Mouse (Mus musculus): Measurements from ENCODE around the gene Aldh3a1. TPM values are rescaled to one million over a fixed set of nuclear protein-coding genes. Genes with fewer than 3 reads are reported as not detected.
A peak's percentile ranks its signal among the peaks of the same experiment; 100 is the strongest.

Gene Aldh3a1
- polyA plus RNA-seq, 1 experiment from 2014 or later: 0.45 TPM

GRCm38 (mm10) chr11:61225511-61225910 is 18.2 kb downstream of the Aldh3a1 start:
- peaks cover 25 to 26% of the 10 kb centered on the region in 2 experiments for H3K4me1 ChIP-seq (ENCODE audit: control insufficient read depth in 2 of 2, insufficient read depth in 2 of 2, low read length in 2 of 2)
- no peak overlapping the region for H3K9ac ChIP-seq (ENCODE audit: low read length)
- H3K36me3 ChIP-seq (ENCODE audit: control insufficient read depth, insufficient read depth, low read length): no peaks in the 10 kb centered on the region
- H3K4me2 ChIP-seq (ENCODE audit: low read length): no peak overlapping the region
- no peaks in the 10 kb centered on the region for H3K27me3 ChIP-seq (ENCODE audit: control insufficient read depth, insufficient read depth, low read length)
- no peak overlapping the region for H3K27ac ChIP-seq (replicated peaks in 1 of 2; ENCODE audit: control insufficient read depth in 1 of 2, insufficient read depth in 1 of 2, low read depth in 2 of 2, low read length in 2 of 2)
- H3K4me3 ChIP-seq (ENCODE audit: control insufficient read depth in 1 of 2, insufficient read depth in 1 of 2, low read depth in 1 of 2, low read length in 2 of 2): no peak overlapping the region
- WGBS: 80% methylated on average over 4 of the region's 4 CpGs
- H3K9me3 ChIP-seq (ENCODE audit: control insufficient read depth, low read length): no peaks in the 10 kb centered on the region
- ATAC-seq (ENCODE audit: insufficient number of reproducible peaks, insufficient read depth, low FRiP score, low read depth): no peak

- H3K9me3 ChIP-seq (ENCODE audit: control insufficient read depth, low read length): no peaks in the 10 kb centered on the region
- ATAC-seq (ENCODE audit: insufficient number of reproducible peaks, insufficient read depth, low FRiP score, low read depth): peak; percentile 71
- peaks cover 25 to 26% of the 10 kb centered on the region in 2 experiments for H3K4me1 ChIP-seq (ENCODE audit: control insufficient read depth in 2 of 2, insufficient read depth in 2 of 2, low read length in 2 of 2)
- no peak overlapping the region for H3K4me3 ChIP-seq (ENCODE audit: control insufficient read depth in 1 of 2, insufficient read depth in 1 of 2, low read depth in 1 of 2, low read length in 2 of 2)
- H3K4me2 ChIP-seq (ENCODE audit: low read length): no peak overlapping the region
- no peaks in the 10 kb centered on the region for H3K27me3 ChIP-seq (ENCODE audit: control insufficient read depth, insufficient read depth, low read length)
- no peaks in the 10 kb centered on the region for H3K36me3 ChIP-seq (ENCODE audit: control insufficient read depth, insufficient read depth, low read length)
- H3K9ac ChIP-seq (ENCODE audit: low read length): no peak overlapping the region
- peak overlapping the region in 1 of 2 experiments; percentile 44; a peak in 1 of 4 replicates for H3K27ac ChIP-seq (replicated peaks in 1 of 2; ENCODE audit: control insufficient read depth in 1 of 2, insufficient read depth in 1 of 2, low read depth in 2 of 2, low read length in 2 of 2)
- WGBS: 54% methylated on average over 6 of the region's 6 CpGs
Measured at GRCm38 (mm10) chr11:61225941-61226412, 18.6 kb downstream of the Aldh3a1 start.

GRCm38 (mm10) chr11:61227816-61228215 is 20.5 kb downstream of the Aldh3a1 start:
- peak overlapping the region in 1 of 2 experiments; percentile 38; a peak in 2 of 4 replicates for H3K27ac ChIP-seq (replicated peaks in 1 of 2; ENCODE audit: control insufficient read depth in 1 of 2, insufficient read depth in 1 of 2, low read depth in 2 of 2, low read length in 2 of 2)

GRCm38 (mm10) chr11:61228406-61228805 is 21.1 kb downstream of the Aldh3a1 start:
- H3K4me2 ChIP-seq (ENCODE audit: low read length): peak overlapping the region; percentile 8; the same call in 1 of the 2 replicates
- H3K27ac ChIP-seq (replicated peaks in 1 of 2; ENCODE audit: control insufficient read depth in 1 of 2, insufficient read depth in 1 of 2, low read depth in 2 of 2, low read length in 2 of 2): peak overlapping the region in 1 of 2 experiments; percentile 38; a peak in 2 of 4 replicates
- no peak for ATAC-seq (ENCODE audit: insufficient number of reproducible peaks, insufficient read depth, low FRiP score, low read depth)
- no peaks in the 10 kb centered on the region for H3K9me3 ChIP-seq (ENCODE audit: control insufficient read depth, low read length)
- peaks cover 25 to 29% of the 10 kb centered on the region in 2 experiments for H3K4me1 ChIP-seq (ENCODE audit: control insufficient read depth in 2 of 2, insufficient read depth in 2 of 2, low read length in 2 of 2)
- no peak overlapping the region for H3K4me3 ChIP-seq (ENCODE audit: control insufficient read depth in 1 of 2, insufficient read depth in 1 of 2, low read depth in 1 of 2, low read length in 2 of 2)
- H3K27me3 ChIP-seq (ENCODE audit: control insufficient read depth, insufficient read depth, low read length): no peaks in the 10 kb centered on the region
- 58% methylated on average over 3 of the region's 3 CpGs for WGBS
- no peaks in the 10 kb centered on the region for H3K36me3 ChIP-seq (ENCODE audit: control insufficient read depth, insufficient read depth, low read length)
- H3K9ac ChIP-seq (ENCODE audit: low read length): no peak overlapping the region

More at GRCm38 (mm10) chr11:61227816-61228215, 20.5 kb downstream of the Aldh3a1 start:
- Histone ChIP-seq H3K9me3 (ENCODE audit: control insufficient read depth, low read length) (no peaks in the 10 kb centered on the region), H3K4me3 (ENCODE audit: control insufficient read depth in 1 of 2, insufficient read depth in 1 of 2, low read depth in 1 of 2, low read length in 2 of 2) (no peak overlapping the region), H3K4me2 (ENCODE audit: low read length) (peak overlapping the region; percentile 8; the same call in 1 of the 2 replicates), H3K4me1 (ENCODE audit: control insufficient read depth in 2 of 2, insufficient read depth in 2 of 2, low read length in 2 of 2) (peaks cover 25 to 29% of the 10 kb centered on the region in 2 experiments), H3K36me3 (ENCODE audit: control insufficient read depth, insufficient read depth, low read length) (no peaks in the 10 kb centered on the region), H3K27me3 (ENCODE audit: control insufficient read depth, insufficient read depth, low read length) (no peaks in the 10 kb centered on the region), H3K9ac (ENCODE audit: low read length) (no peak overlapping the region)
- 54% methylated on average over 8 of the region's 8 CpGs for WGBS
- no peak for ATAC-seq (ENCODE audit: insufficient number of reproducible peaks, insufficient read depth, low FRiP score, low read depth)

- Histone ChIP-seq H3K9me3 (ENCODE audit: control insufficient read depth, low read length) (no peaks in the 10 kb centered on the region), H3K4me3 (ENCODE audit: control insufficient read depth in 1 of 2, insufficient read depth in 1 of 2, low read depth in 1 of 2, low read length in 2 of 2) (no peak overlapping the region), H3K4me1 (ENCODE audit: control insufficient read depth in 2 of 2, insufficient read depth in 2 of 2, low read length in 2 of 2) (peaks cover 12 to 16% of the 10 kb centered on the region in 2 experiments), H3K27ac (replicated peaks in 1 of 2; ENCODE audit: control insufficient read depth in 1 of 2, insufficient read depth in 1 of 2, low read depth in 2 of 2, low read length in 2 of 2) (no peak overlapping the region), H3K36me3 (ENCODE audit: control insufficient read depth, insufficient read depth, low read length) (no peaks in the 10 kb centered on the region), H3K4me2 (ENCODE audit: low read length) (no peak overlapping the region), H3K27me3 (ENCODE audit: control insufficient read depth, insufficient read depth, low read length) (no peaks in the 10 kb centered on the region), H3K9ac (ENCODE audit: low read length) (no peak overlapping the region)
- ATAC-seq (ENCODE audit: insufficient number of reproducible peaks, insufficient read depth, low FRiP score, low read depth): no peak; the same call in 1 of the 2 replicates
- WGBS: 13% methylated on average over 9 of the region's 9 CpGs
Measured at GRCm38 (mm10) chr11:61231329-61231728, 24.0 kb downstream of the Aldh3a1 start.

- Histone ChIP-seq H3K36me3 (ENCODE audit: control insufficient read depth, insufficient read depth, low read length) (no peaks in the 10 kb centered on the region), H3K4me2 (ENCODE audit: low read length) (no peak overlapping the region), H3K27ac (replicated peaks in 1 of 2; ENCODE audit: control insufficient read depth in 1 of 2, insufficient read depth in 1 of 2, low read depth in 2 of 2, low read length in 2 of 2) (no peak overlapping the region), H3K9me3 (ENCODE audit: control insufficient read depth, low read length) (no peaks in the 10 kb centered on the region), H3K27me3 (ENCODE audit: control insufficient read depth, insufficient read depth, low read length) (no peaks in the 10 kb centered on the region), H3K4me1 (ENCODE audit: control insufficient read depth in 2 of 2, insufficient read depth in 2 of 2, low read length in 2 of 2) (peaks cover 0 to 3% of the 10 kb centered on the region in 2 experiments; a peak in 2 of 4 replicates), H3K4me3 (ENCODE audit: control insufficient read depth in 1 of 2, insufficient read depth in 1 of 2, low read depth in 1 of 2, low read length in 2 of 2) (no peak overlapping the region), H3K9ac (ENCODE audit: low read length) (no peak overlapping the region)
- WGBS: 51% methylated on average over 5 of the region's 5 CpGs
- ATAC-seq (ENCODE audit: insufficient number of reproducible peaks, insufficient read depth, low FRiP score, low read depth): no peak
Measured at GRCm38 (mm10) chr11:61234174-61234573, 26.8 kb downstream of the Aldh3a1 start.

- Histone ChIP-seq H3K36me3 (ENCODE audit: control insufficient read depth, insufficient read depth, low read length) (no peaks in the 10 kb centered on the region), H3K9me3 (ENCODE audit: control insufficient read depth, low read length) (no peaks in the 10 kb centered on the region), H3K4me2 (ENCODE audit: low read length) (no peak overlapping the region), H3K9ac (ENCODE audit: low read length) (no peak overlapping the region), H3K27me3 (ENCODE audit: control insufficient read depth, insufficient read depth, low read length) (no peaks in the 10 kb centered on the region), H3K27ac (replicated peaks in 1 of 2; ENCODE audit: control insufficient read depth in 1 of 2, insufficient read depth in 1 of 2, low read depth in 2 of 2, low read length in 2 of 2) (no peak overlapping the region), H3K4me1 (ENCODE audit: control insufficient read depth in 2 of 2, insufficient read depth in 2 of 2, low read length in 2 of 2) (peaks cover 0 to 2% of the 10 kb centered on the region in 2 experiments; a peak in 2 of 4 replicates), H3K4me3 (ENCODE audit: control insufficient read depth in 1 of 2, insufficient read depth in 1 of 2, low read depth in 1 of 2, low read length in 2 of 2) (no peak overlapping the region)
- ATAC-seq (ENCODE audit: insufficient number of reproducible peaks, insufficient read depth, low FRiP score, low read depth): no peak
- WGBS: 85% methylated on average over 3 of the region's 3 CpGs
Measured at GRCm38 (mm10) chr11:61236015-61236414, 28.7 kb downstream of the Aldh3a1 start.

- Histone ChIP-seq H3K27me3 (ENCODE audit: control insufficient read depth, insufficient read depth, low read length) (no peaks in the 10 kb centered on the region), H3K4me1 (ENCODE audit: control insufficient read depth in 2 of 2, insufficient read depth in 2 of 2, low read length in 2 of 2) (no peaks in the 10 kb centered on the region), H3K9ac (ENCODE audit: low read length) (no peak overlapping the region), H3K27ac (replicated peaks in 1 of 2; ENCODE audit: control insufficient read depth in 1 of 2, insufficient read depth in 1 of 2, low read depth in 2 of 2, low read length in 2 of 2) (no peak overlapping the region), H3K4me3 (ENCODE audit: control insufficient read depth in 1 of 2, insufficient read depth in 1 of 2, low read depth in 1 of 2, low read length in 2 of 2) (no peak overlapping the region), H3K4me2 (ENCODE audit: low read length) (no peak overlapping the region), H3K36me3 (ENCODE audit: control insufficient read depth, insufficient read depth, low read length) (peaks cover 37% of the 10 kb centered on the region), H3K9me3 (ENCODE audit: control insufficient read depth, low read length) (no peaks in the 10 kb centered on the region)
- 77% methylated on average over 7 of the region's 7 CpGs for WGBS
- ATAC-seq (ENCODE audit: insufficient number of reproducible peaks, insufficient read depth, low FRiP score, low read depth): no peak
Measured at GRCm38 (mm10) chr11:61244406-61244805, 37.1 kb downstream of the Aldh3a1 start.
